Mouse (Mus musculus): ENCODE data around the gene Cdc42ep1. TPM values are rescaled to one million over a fixed set of nuclear protein-coding genes. Genes with fewer than 3 reads are reported as not detected.
A peak's percentile ranks its signal among the peaks of the same experiment; 100 is the strongest.

The Cdc42ep1 gene
- polyA plus RNA-seq, 1 experiment from 2014 or later, result 30.1 TPM

DNA sequence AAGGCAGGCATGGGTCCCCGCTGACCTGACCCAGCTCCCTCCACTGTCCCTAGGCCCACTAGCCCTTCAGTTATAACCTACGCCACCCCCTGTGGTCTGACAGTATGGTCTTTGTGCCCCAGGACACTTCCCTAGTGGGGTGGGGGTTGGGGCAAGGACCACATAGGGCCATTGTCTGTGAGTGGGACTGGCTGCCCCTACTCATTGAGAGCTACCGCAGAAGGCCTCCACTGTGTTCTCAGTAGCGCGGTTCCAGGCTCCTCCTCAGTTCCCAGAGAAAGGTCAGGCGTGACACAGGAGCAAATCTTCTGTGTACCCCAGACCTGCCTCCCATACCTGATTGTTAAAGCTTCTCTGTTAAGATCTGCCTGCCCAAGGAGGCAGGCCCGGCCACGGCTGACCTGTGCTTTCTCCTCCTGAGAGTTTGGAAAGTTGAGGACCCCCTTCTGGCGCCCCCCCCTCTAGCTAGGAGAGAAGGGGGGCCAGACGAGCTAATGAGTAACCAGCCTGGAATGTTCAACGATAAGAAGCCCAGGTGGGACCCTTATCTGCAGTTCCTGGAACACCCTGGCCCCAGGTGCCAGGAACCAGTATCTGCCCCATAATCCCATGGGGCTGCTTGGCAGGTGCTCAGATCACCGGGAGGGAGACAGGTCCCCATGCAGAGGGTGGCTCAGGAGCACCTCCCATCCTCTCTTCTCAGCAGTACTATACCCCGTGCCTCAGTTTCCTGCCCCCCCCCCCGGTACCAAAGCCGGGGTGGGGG lies 7.8 kb downstream of the Cdc42ep1 start:
- no peak overlapping the region for H3K27ac ChIP-seq (replicated peaks in 1 of 2; ENCODE audit: control insufficient read depth in 1 of 2, insufficient read depth in 1 of 2, low read depth in 2 of 2, low read length in 2 of 2)

DNA sequence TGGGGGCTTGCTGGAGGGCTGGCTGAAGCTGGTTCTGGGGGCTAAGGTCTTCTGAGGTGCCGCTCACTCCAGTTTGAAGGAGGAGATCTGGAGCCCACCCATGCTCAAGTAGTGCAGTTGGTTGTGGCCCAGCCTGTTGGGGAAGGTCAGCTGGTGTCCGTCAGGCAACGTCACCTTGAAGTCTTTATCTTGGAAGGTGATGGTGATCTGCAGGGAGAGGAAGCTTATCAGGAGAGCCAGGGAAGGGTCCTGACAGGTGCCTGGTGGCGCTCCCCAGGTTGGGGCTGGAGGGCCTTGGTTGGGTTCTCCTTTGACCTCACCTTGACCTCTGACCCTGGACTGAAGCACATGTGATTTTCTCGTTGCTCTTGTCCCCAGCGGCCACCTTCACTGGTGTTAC lies 8.5 kb downstream of the Cdc42ep1 start:
- peaks cover 39% of the 10 kb centered on the region for H3K36me3 ChIP-seq (ENCODE audit: control insufficient read depth, insufficient read depth, low read length)
- ATAC-seq (ENCODE audit: insufficient number of reproducible peaks, insufficient read depth, low FRiP score, low read depth), result 0 out of 2 replicates have a peak, but pooled peaks have one; percentile 5
- H3K27ac ChIP-seq (replicated peaks in 1 of 2; ENCODE audit: control insufficient read depth in 1 of 2, insufficient read depth in 1 of 2, low read depth in 2 of 2, low read length in 2 of 2), result no peak overlapping the region
- H3K4me2 ChIP-seq (ENCODE audit: low read length), result no peak overlapping the region
- no peak overlapping the region for H3K4me3 ChIP-seq (ENCODE audit: control insufficient read depth in 1 of 2, insufficient read depth in 1 of 2, low read depth in 1 of 2, low read length in 2 of 2)
- H3K4me1 ChIP-seq (ENCODE audit: control insufficient read depth in 2 of 2, insufficient read depth in 2 of 2, low read length in 2 of 2), result peaks cover 16 to 26% of the 10 kb centered on the region in 2 experiments
- WGBS, result 46% methylated on average over 6 of the region's 6 CpGs
- H3K9me3 ChIP-seq (ENCODE audit: control insufficient read depth, low read length), result no peaks in the 10 kb centered on the region
- H3K27me3 ChIP-seq (ENCODE audit: control insufficient read depth, insufficient read depth, low read length), result no peaks in the 10 kb centered on the region; the same call in 1 of the 2 replicates
- no peak overlapping the region for H3K9ac ChIP-seq (ENCODE audit: low read length)

More for the DNA sequence above, 7.8 kb downstream of the Cdc42ep1 start:
- Histone ChIP-seq H3K4me2 (ENCODE audit: low read length) (no peak overlapping the region), H3K9me3 (ENCODE audit: control insufficient read depth, low read length) (no peaks in the 10 kb centered on the region), H3K4me1 (ENCODE audit: control insufficient read depth in 2 of 2, insufficient read depth in 2 of 2, low read length in 2 of 2) (peaks cover 23 to 34% of the 10 kb centered on the region in 2 experiments), H3K4me3 (ENCODE audit: control insufficient read depth in 1 of 2, insufficient read depth in 1 of 2, low read depth in 1 of 2, low read length in 2 of 2) (no peak overlapping the region), H3K27me3 (ENCODE audit: control insufficient read depth, insufficient read depth, low read length) (no peaks in the 10 kb centered on the region), H3K36me3 (ENCODE audit: control insufficient read depth, insufficient read depth, low read length) (peaks cover 39% of the 10 kb centered on the region), H3K9ac (ENCODE audit: low read length) (no peak overlapping the region)
- 63% methylated on average over 15 of the region's 15 CpGs for WGBS
- ATAC-seq (ENCODE audit: insufficient number of reproducible peaks, insufficient read depth, low FRiP score, low read depth), result 0 out of 2 replicates have a peak, but pooled peaks have one; percentile 0

DNA sequence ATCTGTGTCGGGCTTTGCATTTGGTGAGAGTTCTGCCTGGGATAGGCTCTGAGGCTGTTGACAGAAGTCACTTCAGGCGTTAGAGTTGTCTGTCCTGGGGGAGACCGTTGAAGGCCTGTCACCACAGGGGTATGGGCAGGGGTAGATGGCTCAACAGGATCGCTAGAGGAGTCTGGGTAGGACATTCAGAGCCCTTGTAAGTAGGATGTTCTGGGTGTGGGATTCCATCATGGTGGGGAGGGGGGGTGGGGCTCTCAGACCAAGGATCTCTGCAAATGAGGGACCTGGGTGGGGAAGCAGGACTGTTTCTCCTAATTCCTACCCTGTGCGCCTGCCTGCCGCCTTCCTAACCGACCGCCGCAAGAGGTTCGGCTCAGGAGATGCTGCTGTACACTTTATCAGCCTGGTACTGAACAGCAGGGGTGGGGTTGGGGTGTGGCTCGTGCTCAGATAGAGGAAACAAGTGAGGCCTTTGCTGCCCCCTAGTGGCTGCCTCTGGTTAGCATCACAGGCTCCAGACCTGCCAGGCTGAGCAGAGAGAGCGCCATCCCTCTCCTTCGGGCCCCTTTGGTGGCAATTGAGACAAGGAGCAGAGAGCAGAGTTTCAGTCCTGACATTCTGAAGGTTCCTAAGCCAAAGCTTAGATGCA lies 9.2 kb downstream of the Cdc42ep1 start:
- Histone ChIP-seq H3K9ac (ENCODE audit: low read length) (no peak overlapping the region), H3K27ac (replicated peaks in 1 of 2; ENCODE audit: control insufficient read depth in 1 of 2, insufficient read depth in 1 of 2, low read depth in 2 of 2, low read length in 2 of 2) (no peak overlapping the region)

DNA sequence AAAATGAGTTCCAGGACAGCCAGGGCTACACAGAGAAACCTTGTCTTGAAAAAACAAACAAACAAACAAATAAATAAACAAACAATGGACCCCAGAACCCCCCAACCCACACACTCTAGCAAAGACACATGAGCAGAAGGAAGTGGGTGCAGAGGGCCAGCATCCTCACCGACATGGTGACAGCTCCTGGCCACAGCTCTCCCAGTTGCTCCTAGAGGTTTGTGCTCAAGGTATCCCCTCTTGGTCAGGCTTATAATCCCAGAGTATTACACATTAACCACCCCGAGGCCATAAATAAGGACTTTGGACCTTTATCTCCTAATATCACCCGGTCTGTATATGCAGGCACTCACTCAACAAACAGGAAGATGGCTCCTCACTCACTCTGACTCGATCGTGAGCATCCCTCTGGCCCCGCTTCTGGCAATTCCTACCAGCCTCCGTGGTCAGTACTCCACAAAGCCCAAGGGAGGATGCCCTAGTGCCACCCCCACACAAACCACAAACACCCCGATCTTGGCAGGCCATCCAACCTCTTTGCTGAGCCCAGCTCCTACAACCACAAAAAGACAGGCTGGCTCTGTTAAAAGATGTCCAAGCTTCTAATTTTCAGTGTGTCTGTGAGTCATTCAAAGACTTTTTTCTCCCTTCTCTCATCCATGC lies 13.0 kb downstream of the Cdc42ep1 start, which contains the start of gene Lgals2:
Gene Lgals2, minus strand, starts transcription at position 227 of the 663 bp plus-strand sequence.
- Histone ChIP-seq H3K4me2 (ENCODE audit: low read length) (no peak within 1 kb of the TSS), H3K4me3 (ENCODE audit: control insufficient read depth in 1 of 2, insufficient read depth in 1 of 2, low read depth in 1 of 2, low read length in 2 of 2) (no peak within 1 kb of the TSS), H3K36me3 (ENCODE audit: control insufficient read depth, insufficient read depth, low read length) (0 out of 2 replicates have a peak, but pooled peaks cover under 1% of the 10 kb centered on the region), H3K9me3 (ENCODE audit: control insufficient read depth, low read length) (no peaks in the 10 kb centered on the region), H3K9ac (ENCODE audit: low read length) (no peak within 1 kb of the TSS), H3K27me3 (ENCODE audit: control insufficient read depth, insufficient read depth, low read length) (no peaks in the 10 kb centered on the region; the same call in 1 of the 2 replicates), H3K4me1 (ENCODE audit: control insufficient read depth in 2 of 2, insufficient read depth in 2 of 2, low read length in 2 of 2) (peaks cover 12 to 13% of the 10 kb centered on the region in 2 experiments), H3K27ac (replicated peaks in 1 of 2; ENCODE audit: control insufficient read depth in 1 of 2, insufficient read depth in 1 of 2, low read depth in 2 of 2, low read length in 2 of 2) (no peak within 1 kb of the TSS)
- WGBS, result 65% methylated on average over 8 of the region's 8 CpGs
- ATAC-seq (ENCODE audit: insufficient number of reproducible peaks, insufficient read depth, low FRiP score, low read depth), result no peak

More for the DNA sequence above, 9.2 kb downstream of the Cdc42ep1 start:
- Histone ChIP-seq H3K36me3 (ENCODE audit: control insufficient read depth, insufficient read depth, low read length) (peaks cover 32% of the 10 kb centered on the region), H3K27me3 (ENCODE audit: control insufficient read depth, insufficient read depth, low read length) (no peaks in the 10 kb centered on the region; the same call in 1 of the 2 replicates), H3K4me3 (ENCODE audit: control insufficient read depth in 1 of 2, insufficient read depth in 1 of 2, low read depth in 1 of 2, low read length in 2 of 2) (no peak overlapping the region), H3K4me1 (ENCODE audit: control insufficient read depth in 2 of 2, insufficient read depth in 2 of 2, low read length in 2 of 2) (peaks cover 12 to 20% of the 10 kb centered on the region in 2 experiments), H3K4me2 (ENCODE audit: low read length) (no peak overlapping the region), H3K9me3 (ENCODE audit: control insufficient read depth, low read length) (no peaks in the 10 kb centered on the region)
- WGBS, result 4% methylated on average over 13 of the region's 13 CpGs
- ATAC-seq (ENCODE audit: insufficient number of reproducible peaks, insufficient read depth, low FRiP score, low read depth), result peak; percentile 41

DNA sequence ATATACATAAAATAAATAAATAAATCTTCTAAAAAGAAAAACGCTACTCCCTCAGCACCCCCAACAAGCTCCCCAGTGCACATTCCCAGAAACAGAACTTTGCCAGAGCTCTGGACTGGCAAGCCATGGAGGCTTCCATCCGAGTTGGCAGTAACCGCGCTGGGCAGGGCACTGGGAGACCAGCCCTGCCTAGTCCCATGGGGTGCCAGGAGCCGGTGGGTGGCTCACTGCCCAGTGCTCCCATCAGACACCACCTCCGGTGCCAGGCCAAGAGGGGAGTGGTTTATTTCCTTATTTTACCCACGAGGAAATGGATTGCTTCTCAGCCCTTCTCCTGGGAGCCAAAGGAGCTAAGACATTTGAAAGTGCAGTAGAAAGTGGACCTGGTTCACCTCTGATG lies 14.6 kb downstream of the Cdc42ep1 start:
- Histone ChIP-seq H3K27ac (replicated peaks in 1 of 2; ENCODE audit: control insufficient read depth in 1 of 2, insufficient read depth in 1 of 2, low read depth in 2 of 2, low read length in 2 of 2) (no peak overlapping the region), H3K27me3 (ENCODE audit: control insufficient read depth, insufficient read depth, low read length) (no peaks in the 10 kb centered on the region; the same call in 1 of the 2 replicates), H3K4me2 (ENCODE audit: low read length) (no peak overlapping the region), H3K4me3 (ENCODE audit: control insufficient read depth in 1 of 2, insufficient read depth in 1 of 2, low read depth in 1 of 2, low read length in 2 of 2) (no peak overlapping the region), H3K9me3 (ENCODE audit: control insufficient read depth, low read length) (no peaks in the 10 kb centered on the region), H3K4me1 (ENCODE audit: control insufficient read depth in 2 of 2, insufficient read depth in 2 of 2, low read length in 2 of 2) (no peaks in the 10 kb centered on the region), H3K9ac (ENCODE audit: low read length) (no peak overlapping the region), H3K36me3 (ENCODE audit: control insufficient read depth, insufficient read depth, low read length) (no peaks in the 10 kb centered on the region)
- no peak for ATAC-seq (ENCODE audit: insufficient number of reproducible peaks, insufficient read depth, low FRiP score, low read depth)
- 78% methylated on average over 7 of the region's 7 CpGs for WGBS

DNA sequence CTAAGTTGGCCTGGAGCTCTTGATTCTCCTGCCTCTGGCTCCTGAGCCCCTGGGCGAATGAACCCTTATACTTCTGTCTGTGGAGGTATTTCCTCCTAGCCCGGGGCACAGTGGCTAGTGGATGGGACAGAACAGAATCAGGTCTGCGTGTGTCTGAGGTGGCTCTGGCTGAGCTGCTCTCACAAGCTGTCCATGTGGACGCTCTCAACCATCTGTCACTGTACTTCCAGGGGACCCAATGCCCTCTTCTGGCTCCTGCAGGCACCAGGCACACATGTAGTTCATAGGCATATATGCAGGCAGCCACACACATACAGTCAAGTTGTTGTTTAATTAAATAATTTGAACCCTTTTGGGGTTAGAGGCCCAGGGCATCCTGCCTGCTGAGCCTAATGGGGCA lies 16.9 kb downstream of the Cdc42ep1 start:
- 61% methylated on average over 4 of the region's 4 CpGs for WGBS
- no peak overlapping the region for H3K9ac ChIP-seq (ENCODE audit: low read length)
- 0 out of 2 replicates have a peak, but pooled peaks have one; percentile 10 for ATAC-seq (ENCODE audit: insufficient number of reproducible peaks, insufficient read depth, low FRiP score, low read depth)
- no peaks in the 10 kb centered on the region; the same call in 1 of the 2 replicates for H3K27me3 ChIP-seq (ENCODE audit: control insufficient read depth, insufficient read depth, low read length)
- H3K4me2 ChIP-seq (ENCODE audit: low read length), result no peak overlapping the region
- H3K36me3 ChIP-seq (ENCODE audit: control insufficient read depth, insufficient read depth, low read length), result no peaks in the 10 kb centered on the region
- peaks cover 6 to 7% of the 10 kb centered on the region in 2 experiments for H3K4me1 ChIP-seq (ENCODE audit: control insufficient read depth in 2 of 2, insufficient read depth in 2 of 2, low read length in 2 of 2)
- H3K27ac ChIP-seq (replicated peaks in 1 of 2; ENCODE audit: control insufficient read depth in 1 of 2, insufficient read depth in 1 of 2, low read depth in 2 of 2, low read length in 2 of 2), result no peak overlapping the region
- H3K4me3 ChIP-seq (ENCODE audit: control insufficient read depth in 1 of 2, insufficient read depth in 1 of 2, low read depth in 1 of 2, low read length in 2 of 2), result no peak overlapping the region
- H3K9me3 ChIP-seq (ENCODE audit: control insufficient read depth, low read length), result no peaks in the 10 kb centered on the region

DNA sequence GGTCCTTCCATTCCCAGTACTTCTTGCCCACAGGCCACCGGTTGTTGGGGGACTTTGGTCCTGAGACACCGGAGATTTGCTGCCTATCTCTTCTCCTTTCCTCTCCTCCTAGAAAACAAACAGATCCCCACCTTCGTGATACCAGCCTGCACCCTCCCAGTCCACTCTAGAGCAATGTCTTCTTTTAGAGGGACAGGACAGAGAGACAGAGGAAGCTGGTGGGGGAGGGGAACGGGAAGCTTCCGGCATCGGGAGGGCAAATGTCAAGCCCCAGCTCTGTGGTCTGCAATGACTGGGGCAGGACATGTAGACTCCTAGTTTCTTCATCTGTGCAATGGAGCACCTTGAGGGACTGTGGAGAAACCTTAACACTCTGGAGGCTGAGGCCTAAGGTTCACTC lies 17.3 kb downstream of the Cdc42ep1 start:
- peaks cover 6 to 7% of the 10 kb centered on the region in 2 experiments for H3K4me1 ChIP-seq (ENCODE audit: control insufficient read depth in 2 of 2, insufficient read depth in 2 of 2, low read length in 2 of 2)
- no peak for ATAC-seq (ENCODE audit: insufficient number of reproducible peaks, insufficient read depth, low FRiP score, low read depth)
- no peaks in the 10 kb centered on the region for H3K9me3 ChIP-seq (ENCODE audit: control insufficient read depth, low read length)
- H3K27me3 ChIP-seq (ENCODE audit: control insufficient read depth, insufficient read depth, low read length), result no peaks in the 10 kb centered on the region; the same call in 1 of the 2 replicates
- H3K36me3 ChIP-seq (ENCODE audit: control insufficient read depth, insufficient read depth, low read length), result no peaks in the 10 kb centered on the region
- no peak overlapping the region for H3K4me2 ChIP-seq (ENCODE audit: low read length)
- no peak overlapping the region for H3K9ac ChIP-seq (ENCODE audit: low read length)
- 38% methylated on average over 6 of the region's 6 CpGs for WGBS
- no peak overlapping the region for H3K27ac ChIP-seq (replicated peaks in 1 of 2; ENCODE audit: control insufficient read depth in 1 of 2, insufficient read depth in 1 of 2, low read depth in 2 of 2, low read length in 2 of 2)
- no peak overlapping the region for H3K4me3 ChIP-seq (ENCODE audit: control insufficient read depth in 1 of 2, insufficient read depth in 1 of 2, low read depth in 1 of 2, low read length in 2 of 2)
